Comparison of ENCODE assay signal across 8 mouse cellular contexts in genomic region chr11:78360125-78360788, GRCm38 (mm10). TPM values are rescaled to one million over a fixed set of nuclear protein-coding genes. Genes with fewer than 3 reads are reported as not detected.
A peak's percentile ranks its signal among the peaks of the same experiment; 100 is the strongest.
DNase-seq lines count a peak whose midpoint lies in the region; ATAC-seq lines count a peak whose summit lies in the region.

No protein-coding gene starts in this region.

- H3K4me2 ChIP-seq in heart, embryonic 11.5 days, result peak overlapping the region; percentile 62
- H3K4me2 ChIP-seq in kidney, embryonic 16.5 days (replicated peaks; ENCODE audit: low read depth, low read length), result peak overlapping the region; percentile 61
- peak overlapping the region; percentile 74 for H3K4me2 ChIP-seq in liver, embryonic 15.5 days
- peak overlapping the region; percentile 42 for H3K4me2 ChIP-seq in neural tube, embryonic 11.5 days (ENCODE audit: low read depth)

- WGBS in embryonic facial prominence, embryonic 10.5 days, result 12% methylated on average over 13 of the region's 13 CpGs
- 7% methylated on average over 13 of the region's 13 CpGs for WGBS in heart, embryonic 11.5 days (ENCODE audit: insufficient replicate concordance)
- WGBS in kidney, embryonic 16.5 days, result 10% methylated on average over 13 of the region's 13 CpGs
- WGBS in liver, embryonic 15.5 days (ENCODE audit: insufficient replicate concordance), result 9% methylated on average over 13 of the region's 13 CpGs
- 12% methylated on average over 13 of the region's 13 CpGs for WGBS in neural tube, embryonic 11.5 days

- 0 out of 2 replicates have a peak, but pooled peaks have one; percentile 28 for ATAC-seq in heart, embryonic 11.5 days (replicated peaks; ENCODE audit: insufficient number of reproducible peaks, low FRiP score, low TSS enrichment)
- peak; percentile 63 for ATAC-seq in kidney, embryonic 16.5 days (ENCODE audit: low FRiP score, low TSS enrichment)
- peak; percentile 69 for ATAC-seq in liver, embryonic 15.5 days (ENCODE audit: insufficient read depth)
- peak; percentile 50; the same call in 1 of the 2 replicates for ATAC-seq in neural tube, embryonic 11.5 days (ENCODE audit: insufficient read depth, low FRiP score, low TSS enrichment)

- H3K4me1 ChIP-seq in embryonic facial prominence, embryonic 10.5 days, result peaks cover 27% of the 10 kb centered on the region; the same call in 1 of the 2 replicates
- no peaks in the 10 kb centered on the region for H3K4me1 ChIP-seq in heart, embryonic 11.5 days (ENCODE audit: control insufficient read depth, insufficient read depth, low read length)
- H3K4me1 ChIP-seq in kidney, embryonic 16.5 days (ENCODE audit: insufficient read depth, low read length), result peaks cover 28% of the 10 kb centered on the region
- H3K4me1 ChIP-seq in liver, embryonic 15.5 days (replicated peaks), result peaks cover 23% of the 10 kb centered on the region
- H3K4me1 ChIP-seq in neural tube, embryonic 11.5 days (ENCODE audit: control insufficient read depth, insufficient read depth, low read length), result no peaks in the 10 kb centered on the region

- H3K36me3 ChIP-seq in embryonic facial prominence, embryonic 10.5 days (replicated peaks), result no peaks in the 10 kb centered on the region
- no peaks in the 10 kb centered on the region for H3K36me3 ChIP-seq in heart, embryonic 11.5 days (ENCODE audit: control insufficient read depth, insufficient read depth, low read length)
- H3K36me3 ChIP-seq in kidney, embryonic 16.5 days (ENCODE audit: insufficient read depth, low read length), result no peaks in the 10 kb centered on the region
- no peaks in the 10 kb centered on the region for H3K36me3 ChIP-seq in liver, embryonic 15.5 days (replicated peaks)
- no peaks in the 10 kb centered on the region for H3K36me3 ChIP-seq in neural tube, embryonic 11.5 days (ENCODE audit: control insufficient read depth, insufficient read depth, low read length)

- H3K27me3 ChIP-seq in embryonic facial prominence, embryonic 10.5 days (replicated peaks; ENCODE audit: low read depth, poor library complexity, severe bottlenecking), result peaks cover 11% of the 10 kb centered on the region
- H3K27me3 ChIP-seq in heart, embryonic 11.5 days (ENCODE audit: control insufficient read depth, insufficient read depth, low read length), result peaks cover 5% of the 10 kb centered on the region; the same call in 1 of the 2 replicates
- no peaks in the 10 kb centered on the region for H3K27me3 ChIP-seq in kidney, embryonic 16.5 days (ENCODE audit: insufficient read depth, low read length)
- no peaks in the 10 kb centered on the region; the same call in 1 of the 2 replicates for H3K27me3 ChIP-seq in liver, embryonic 15.5 days
- H3K27me3 ChIP-seq in neural tube, embryonic 11.5 days (ENCODE audit: control insufficient read depth, insufficient read depth, low read length), result no peaks in the 10 kb centered on the region

- peak overlapping the region; percentile 31; the same call in 1 of the 2 replicates for H3K27ac ChIP-seq in embryonic facial prominence, embryonic 10.5 days (replicated peaks)
- H3K27ac ChIP-seq in heart, embryonic 11.5 days (ENCODE audit: low read depth, low read length), result no peak overlapping the region
- H3K27ac ChIP-seq in kidney, embryonic 16.5 days (ENCODE audit: low read length), result no peak overlapping the region
- no peak overlapping the region for H3K27ac ChIP-seq in liver, embryonic 15.5 days (replicated peaks)
- no peak overlapping the region for H3K27ac ChIP-seq in neural tube, embryonic 11.5 days (ENCODE audit: low read depth, low read length)

- DNase-seq in B cell, adult 2 months, result peak; percentile 84 to 88
- peak; percentile 55 for DNase-seq in adrenal gland, adult 8-10 months
- peak; percentile 81 for DNase-seq in embryonic facial prominence, embryonic 10.5 days (ENCODE audit: low spot score)
- peak; percentile 87 for DNase-seq in neural tube, embryonic 11.5 days (ENCODE audit: low spot score)
- peak; percentile 60 for DNase-seq in testis, postnatal 14 days (ENCODE audit: low spot score)

- H3K9me3 ChIP-seq in embryonic facial prominence, embryonic 10.5 days, result no peaks in the 10 kb centered on the region
- no peaks in the 10 kb centered on the region for H3K9me3 ChIP-seq in heart, embryonic 11.5 days (replicated peaks; ENCODE audit: control insufficient read depth, low read length)
- no peaks in the 10 kb centered on the region for H3K9me3 ChIP-seq in kidney, embryonic 16.5 days (ENCODE audit: low read length)
- no peaks in the 10 kb centered on the region for H3K9me3 ChIP-seq in liver, embryonic 15.5 days (replicated peaks)
- H3K9me3 ChIP-seq in neural tube, embryonic 11.5 days (ENCODE audit: control insufficient read depth, low read length), result no peaks in the 10 kb centered on the region

- peak overlapping the region; percentile 48 for H3K4me3 ChIP-seq in embryonic facial prominence, embryonic 10.5 days
- H3K4me3 ChIP-seq in heart, embryonic 11.5 days (ENCODE audit: low read depth, low read length), result peak overlapping the region; percentile 37
- peak overlapping the region; percentile 44 for H3K4me3 ChIP-seq in kidney, embryonic 16.5 days (ENCODE audit: low read length)
- peak overlapping the region; percentile 53 for H3K4me3 ChIP-seq in liver, embryonic 15.5 days (replicated peaks)
- peak overlapping the region; percentile 12; the same call in 1 of the 2 replicates for H3K4me3 ChIP-seq in neural tube, embryonic 11.5 days (ENCODE audit: low read depth, low read length)

- H3K9ac ChIP-seq in heart, embryonic 11.5 days (ENCODE audit: low read depth, low read length), result no peak overlapping the region
- peak overlapping the region; percentile 61 for H3K9ac ChIP-seq in kidney, embryonic 16.5 days (replicated peaks; ENCODE audit: low read length)
- H3K9ac ChIP-seq in liver, embryonic 15.5 days, result no peak overlapping the region
- H3K9ac ChIP-seq in neural tube, embryonic 11.5 days (ENCODE audit: low read length), result no peak overlapping the region; the same call in 1 of the 2 replicates

RNA-seq across cellular contexts. Expression of gene Unc119, which starts 17.0 kb away (rescaled TPM):
- 10 to 100 TPM; 45.1 to 60.9 (median 53.0) TPM for total RNA-seq in adrenal gland, adult 8-10 months (2022)
- 67.7 and 69.1 TPM in 2 replicates for polyA plus RNA-seq in embryonic facial prominence, embryonic 10.5 days (2016; fragmentation: Nextera tagmentation; extraction: Ambion mirVana)
- 44.9 and 48.1 TPM in 2 replicates for polyA plus RNA-seq in heart, embryonic 11.5 days (2014; fragmentation: Nextera tagmentation; extraction: Ambion mirVana)
- 39.4 and 42.3 TPM in 2 replicates for polyA plus RNA-seq in kidney, embryonic 16.5 days (2015; fragmentation: Nextera tagmentation; extraction: Ambion mirVana)
- polyA plus RNA-seq in liver, embryonic 15.5 days (2015; fragmentation: Nextera tagmentation; extraction: Ambion mirVana), result 27.4 and 29.4 TPM in 2 replicates
- polyA plus RNA-seq in neural tube, embryonic 11.5 days (2014; fragmentation: Nextera tagmentation; extraction: Ambion mirVana), result 69.3 and 74.6 TPM in 2 replicates

RNA-seq across cellular contexts. Expression of gene Foxn1, which starts 26.1 kb away (rescaled TPM):
- total RNA-seq in adrenal gland, adult 8-10 months (2022), result under 1 TPM; 0.20 to 0.77 (median 0.31) TPM
- polyA plus RNA-seq in embryonic facial prominence, embryonic 10.5 days (2016; fragmentation: Nextera tagmentation; extraction: Ambion mirVana), result 0.21 and 0.26 TPM in 2 replicates
- 0.07 and 0.29 TPM in 2 replicates for polyA plus RNA-seq in heart, embryonic 11.5 days (2014; fragmentation: Nextera tagmentation; extraction: Ambion mirVana)
- 0.05 TPM in 1 of 2 replicates, not detected in the other for polyA plus RNA-seq in kidney, embryonic 16.5 days (2015; fragmentation: Nextera tagmentation; extraction: Ambion mirVana)
- polyA plus RNA-seq in liver, embryonic 15.5 days (2015; fragmentation: Nextera tagmentation; extraction: Ambion mirVana), result not detected in 2 replicates
- polyA plus RNA-seq in neural tube, embryonic 11.5 days (2014; fragmentation: Nextera tagmentation; extraction: Ambion mirVana), result not detected in 2 replicates

RNA-seq across cellular contexts. Expression of gene Pigs, which starts 32.0 kb away (rescaled TPM):
- total RNA-seq in adrenal gland, adult 8-10 months (2022), result 10 to 100 TPM; 83.3 to 84.7 (median 83.9) TPM
- 73.7 and 74.9 TPM in 2 replicates for polyA plus RNA-seq in embryonic facial prominence, embryonic 10.5 days (2016; fragmentation: Nextera tagmentation; extraction: Ambion mirVana)
- polyA plus RNA-seq in heart, embryonic 11.5 days (2014; fragmentation: Nextera tagmentation; extraction: Ambion mirVana), result 58.7 and 61.8 TPM in 2 replicates
- polyA plus RNA-seq in kidney, embryonic 16.5 days (2015; fragmentation: Nextera tagmentation; extraction: Ambion mirVana), result 97.0 and 100 TPM in 2 replicates
- 31.1 and 33.3 TPM in 2 replicates for polyA plus RNA-seq in liver, embryonic 15.5 days (2015; fragmentation: Nextera tagmentation; extraction: Ambion mirVana)
- polyA plus RNA-seq in neural tube, embryonic 11.5 days (2014; fragmentation: Nextera tagmentation; extraction: Ambion mirVana), result 65.5 and 72.3 TPM in 2 replicates

RNA-seq across cellular contexts. Expression of gene Aldoc, which starts 37.5 kb away (rescaled TPM):
- 10 to 100 TPM; 23.4 to 54.0 (median 37.5) TPM for total RNA-seq in adrenal gland, adult 8-10 months (2022)
- polyA plus RNA-seq in embryonic facial prominence, embryonic 10.5 days (2016; fragmentation: Nextera tagmentation; extraction: Ambion mirVana), result 3.0 and 3.2 TPM in 2 replicates
- polyA plus RNA-seq in heart, embryonic 11.5 days (2014; fragmentation: Nextera tagmentation; extraction: Ambion mirVana), result 11.2 and 12.4 TPM in 2 replicates
- 8.3 and 10.2 TPM in 2 replicates for polyA plus RNA-seq in kidney, embryonic 16.5 days (2015; fragmentation: Nextera tagmentation; extraction: Ambion mirVana)
- 10.5 and 13.3 TPM in 2 replicates for polyA plus RNA-seq in liver, embryonic 15.5 days (2015; fragmentation: Nextera tagmentation; extraction: Ambion mirVana)
- 3.0 and 4.0 TPM in 2 replicates for polyA plus RNA-seq in neural tube, embryonic 11.5 days (2014; fragmentation: Nextera tagmentation; extraction: Ambion mirVana)

RNA-seq across cellular contexts. Expression of gene Spag5, which starts 58.9 kb away (rescaled TPM):
- 1 to 10 TPM; 5.1 to 8.3 (median 6.9) TPM for total RNA-seq in adrenal gland, adult 8-10 months (2022)
- 65.7 and 73.1 TPM in 2 replicates for polyA plus RNA-seq in embryonic facial prominence, embryonic 10.5 days (2016; fragmentation: Nextera tagmentation; extraction: Ambion mirVana)
- 31.7 and 32.8 TPM in 2 replicates for polyA plus RNA-seq in heart, embryonic 11.5 days (2014; fragmentation: Nextera tagmentation; extraction: Ambion mirVana)
- polyA plus RNA-seq in kidney, embryonic 16.5 days (2015; fragmentation: Nextera tagmentation; extraction: Ambion mirVana), result 41.7 and 48.6 TPM in 2 replicates
- 34.8 and 35.0 TPM in 2 replicates for polyA plus RNA-seq in liver, embryonic 15.5 days (2015; fragmentation: Nextera tagmentation; extraction: Ambion mirVana)
- 48.0 and 52.7 TPM in 2 replicates for polyA plus RNA-seq in neural tube, embryonic 11.5 days (2014; fragmentation: Nextera tagmentation; extraction: Ambion mirVana)
